Mouse (Mus musculus): Measurements from ENCODE around the gene Gm49416.

Gm49416 gene

DNA sequence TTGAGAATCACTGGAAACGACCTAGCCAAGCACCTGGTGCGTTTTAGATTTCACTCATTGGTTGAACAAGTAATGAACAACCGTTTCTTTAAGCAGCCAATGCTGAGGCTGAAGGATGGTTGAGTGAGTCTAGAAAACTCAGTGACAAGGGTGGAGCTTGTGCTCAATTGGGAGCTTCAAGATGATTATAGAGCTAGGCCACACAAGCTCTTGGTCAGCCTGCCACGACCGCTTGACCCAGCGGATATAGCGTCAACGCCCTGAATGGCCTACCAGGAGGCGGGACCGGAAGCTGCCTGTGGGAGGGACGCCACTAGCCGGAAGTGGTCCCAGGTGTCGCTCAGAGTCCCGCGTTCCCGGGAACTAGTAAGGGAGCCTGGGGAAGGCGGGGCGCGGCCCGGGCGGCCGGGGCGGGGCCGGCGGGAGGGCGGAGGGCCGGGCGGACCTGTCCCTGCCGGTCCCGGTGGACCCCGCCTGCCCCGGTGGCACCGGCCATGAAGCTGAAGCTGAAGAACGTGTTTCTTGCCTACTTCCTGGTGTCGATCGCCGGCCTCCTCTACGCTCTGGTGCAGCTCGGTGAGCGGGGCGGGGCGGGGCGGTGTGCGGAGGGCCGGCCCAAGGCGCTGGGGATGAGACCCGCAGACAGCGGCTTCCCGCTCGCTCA lies 31.5 kb downstream of the Gm49416 start, which contains the start of gene B3gat3:
Gene B3gat3, plus strand, starts transcription at position 302 of the 664 bp plus-strand sequence.
- DNase-seq (ENCODE audit: extremely low spot score, low read depth, low spot score) = peak; percentile 67

DNA sequence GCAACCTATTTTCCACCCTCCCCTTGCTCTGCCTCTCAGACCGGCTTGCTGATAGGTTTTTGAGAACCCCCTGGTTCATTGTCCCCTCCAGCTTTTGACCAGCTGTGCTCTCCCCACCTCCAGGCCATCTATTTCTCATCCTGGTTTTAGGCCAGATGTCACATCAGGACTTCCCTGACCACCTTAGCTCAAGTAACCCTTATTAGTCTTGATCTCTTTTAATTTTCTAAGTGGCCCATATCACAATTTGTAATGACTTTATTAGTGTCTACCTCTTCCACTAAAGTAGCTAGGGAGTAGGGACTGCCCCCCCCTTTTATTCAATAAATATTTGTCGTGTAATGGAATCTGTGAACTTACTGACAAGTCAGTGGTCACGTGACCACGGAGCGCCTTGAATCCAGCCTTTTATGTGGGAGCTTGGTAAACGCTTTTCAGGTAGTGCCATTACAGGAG lies 32.1 kb downstream of the Gm49416 start:
- no peak for DNase-seq (ENCODE audit: extremely low spot score, low read depth, low spot score)

DNA sequence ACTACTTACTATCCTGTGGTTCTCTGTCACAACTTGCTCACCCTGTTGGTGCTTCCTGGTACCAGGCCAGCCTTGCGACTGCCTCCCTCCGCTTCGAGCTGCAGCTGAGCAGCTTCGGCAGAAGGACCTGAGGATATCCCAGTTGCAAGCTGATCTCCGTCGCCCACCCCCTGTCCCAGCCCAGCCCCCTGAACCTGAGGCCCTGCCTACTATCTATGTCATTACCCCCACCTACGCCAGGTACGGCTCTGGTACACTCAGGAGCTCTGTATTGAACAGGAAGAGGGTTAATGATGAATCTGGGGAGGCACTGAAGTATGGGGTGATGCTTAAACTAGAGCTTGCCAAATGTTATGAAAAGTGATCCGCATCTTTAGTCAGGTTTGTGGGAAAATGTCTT lies 33.0 kb downstream of the Gm49416 start:
- no peak for DNase-seq (ENCODE audit: extremely low spot score, low read depth, low spot score)

DNA sequence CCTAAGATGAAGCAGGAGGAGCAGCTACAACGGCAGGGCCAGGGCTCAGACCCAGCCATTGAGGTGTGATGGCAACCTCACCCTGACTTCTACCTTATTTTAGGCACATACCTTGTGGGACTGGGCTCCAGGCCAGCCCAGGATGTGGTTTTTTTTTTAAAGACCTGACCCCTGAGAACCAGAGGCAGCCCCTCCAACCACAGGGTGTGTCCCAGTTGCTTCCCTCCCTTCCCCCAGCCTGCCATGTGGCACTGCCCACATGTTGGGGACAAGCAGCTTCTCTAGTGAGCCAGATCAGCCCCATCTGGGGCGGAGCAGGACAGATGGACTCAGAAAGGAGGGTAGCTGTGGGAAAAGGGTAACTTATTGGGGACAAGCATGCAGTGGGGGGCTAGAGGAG lies 38.0 kb downstream of the Gm49416 start:
- DNase-seq (ENCODE audit: extremely low spot score, low read depth, low spot score) = no peak

DNA sequence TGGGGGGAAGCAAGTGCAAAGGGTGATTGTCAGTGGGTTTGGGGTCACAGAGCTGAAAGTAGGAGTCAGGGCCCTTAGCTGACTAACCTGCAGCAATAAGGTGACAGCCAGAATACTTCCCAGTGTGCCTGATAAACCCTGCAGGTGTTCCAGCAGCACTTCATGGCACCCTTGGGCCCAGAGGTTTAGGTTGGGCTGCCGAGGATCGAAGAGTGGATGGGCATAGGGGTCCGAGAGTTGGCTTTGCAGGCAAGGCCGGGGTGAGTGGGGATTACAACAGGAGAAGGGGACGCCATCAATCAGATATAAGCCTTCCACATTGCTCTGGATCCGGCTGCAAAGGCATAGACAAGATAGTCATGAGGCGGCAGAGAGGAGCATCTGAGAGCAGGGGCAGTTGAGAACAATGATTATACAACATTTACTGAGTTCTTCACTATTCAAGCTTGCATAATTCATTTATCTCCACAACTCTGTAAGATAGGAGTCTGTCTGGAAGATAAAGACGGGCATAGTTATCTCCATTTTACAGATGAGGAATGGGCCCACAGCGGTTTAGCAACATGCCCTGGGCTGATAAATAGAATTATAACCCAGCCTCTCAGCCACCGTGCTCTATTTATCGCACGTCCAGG lies 39.3 kb downstream of the Gm49416 start:
- no peak for DNase-seq (ENCODE audit: extremely low spot score, low read depth, low spot score)

DNA sequence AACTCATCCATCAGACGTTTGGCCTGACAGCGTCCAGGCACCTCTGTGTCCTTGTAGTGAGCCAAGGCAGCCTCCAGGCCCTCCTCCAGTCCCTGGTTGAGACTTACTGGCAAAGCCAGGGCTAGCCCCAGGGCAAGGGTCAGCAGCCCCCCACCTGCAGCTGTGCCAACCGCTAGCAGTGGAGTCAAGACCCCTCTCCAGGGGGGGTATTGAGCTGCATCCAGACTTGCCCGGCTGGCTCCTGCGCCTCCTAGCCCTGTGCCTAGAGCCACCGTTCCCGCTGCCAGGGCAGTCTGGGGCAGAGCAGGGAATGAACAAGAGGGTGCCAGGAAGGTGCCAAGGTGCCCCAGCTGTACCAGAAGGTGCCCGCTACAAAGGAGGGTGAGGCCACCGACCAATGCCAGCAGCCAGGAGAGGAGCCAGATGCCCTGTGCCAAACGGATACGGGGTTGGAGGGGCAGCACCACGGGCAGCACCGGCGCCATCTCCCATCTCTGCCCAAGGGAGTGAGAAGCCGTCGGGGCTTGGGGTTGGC lies 40.0 kb downstream of the Gm49416 start:
- DNase-seq (ENCODE audit: extremely low spot score, low read depth, low spot score) = no peak

DNA sequence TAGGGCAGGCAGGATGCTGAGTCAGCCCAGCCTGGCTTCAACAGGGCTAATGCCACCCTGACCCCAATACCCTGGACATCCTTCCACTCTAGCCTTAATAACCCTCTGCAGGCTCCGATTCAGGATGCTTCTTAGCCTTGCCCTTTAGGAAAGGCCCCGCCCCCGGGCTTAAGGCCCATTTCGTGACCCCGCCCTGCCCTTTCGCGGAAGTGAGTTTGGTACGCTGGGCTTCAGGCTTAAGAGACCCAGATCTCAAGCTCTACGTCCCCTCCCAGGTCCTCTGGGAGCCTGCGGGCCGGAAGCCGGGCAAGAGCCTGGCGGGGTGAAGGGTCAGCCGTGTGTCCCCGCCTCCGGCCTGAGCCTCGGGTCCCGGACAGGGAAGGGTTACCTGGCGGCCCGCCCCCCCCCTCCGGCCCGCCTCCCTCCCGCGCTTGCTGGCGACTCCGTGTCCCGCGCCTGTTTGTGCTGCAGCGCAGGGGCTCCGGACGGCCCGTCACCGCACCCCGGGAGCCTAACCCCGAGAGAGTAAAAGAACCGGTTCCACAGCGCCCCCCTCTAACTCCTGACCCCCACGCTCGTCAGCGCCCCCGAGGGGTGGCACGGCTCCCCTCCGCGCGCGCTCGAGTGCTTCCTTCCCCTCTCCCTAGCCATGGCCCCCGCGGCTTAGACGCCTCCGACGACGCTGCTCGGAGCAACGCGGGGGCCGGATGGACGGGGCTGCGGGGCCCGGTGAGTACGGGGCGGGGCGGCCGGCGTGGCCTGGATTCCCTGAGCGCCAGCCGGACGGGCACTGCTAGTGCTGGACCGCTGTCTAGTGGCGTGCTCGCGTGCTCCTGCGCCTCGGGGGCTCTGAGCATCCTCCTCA lies 40.7 kb downstream of the Gm49416 start, which contains the start of the genes Rom1 and Eml3:
Gene Rom1, minus strand, starts transcription at position 133 of the 865 bp plus-strand sequence.
Gene Eml3, plus strand, starts transcription at position 329 of the 865 bp plus-strand sequence.
- DNase-seq (ENCODE audit: extremely low spot score, low read depth, low spot score) = no peak

DNA sequence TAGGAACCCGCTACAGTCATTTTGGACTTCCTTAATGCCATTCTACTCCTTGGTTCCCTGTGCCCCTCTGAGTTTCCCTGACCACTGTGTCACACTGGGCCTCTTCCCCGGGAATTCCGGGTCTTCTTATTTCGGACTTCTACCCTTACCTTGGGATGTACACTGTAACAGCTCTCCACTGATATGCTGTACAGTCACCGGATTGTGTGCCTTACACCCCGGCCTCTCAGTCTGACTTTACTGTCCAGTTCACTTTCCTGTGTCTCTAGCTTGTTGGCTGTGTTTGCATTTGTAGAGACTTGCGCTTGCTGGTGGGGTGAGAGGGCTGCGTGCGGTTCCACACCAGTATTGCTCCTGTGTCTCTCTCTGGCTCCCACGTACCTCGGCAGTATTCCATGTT lies 41.4 kb downstream of the Gm49416 start:
- DNase-seq (ENCODE audit: extremely low spot score, low read depth, low spot score) = no peak

DNA sequence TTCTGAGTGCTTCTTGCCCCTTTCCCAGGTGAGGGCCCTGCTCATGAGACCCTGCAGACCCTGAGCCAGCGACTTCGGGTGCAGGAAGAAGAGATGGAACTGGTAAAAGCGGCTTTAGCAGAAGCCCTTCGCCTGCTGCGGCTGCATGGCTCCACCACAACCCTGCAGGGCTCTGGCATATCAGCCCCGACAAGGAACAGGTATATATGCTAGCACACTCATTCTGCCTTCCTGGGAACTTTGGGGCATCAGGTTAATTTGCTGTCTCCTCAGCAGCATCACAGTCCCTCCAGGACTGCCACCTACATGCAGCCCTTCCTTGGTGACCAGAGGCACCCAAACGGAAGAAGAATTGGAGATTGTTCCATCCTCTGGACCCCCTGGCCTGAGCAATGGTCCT lies 42.0 kb downstream of the Gm49416 start:
- DNase-seq (ENCODE audit: extremely low spot score, low read depth, low spot score) = no peak

DNA sequence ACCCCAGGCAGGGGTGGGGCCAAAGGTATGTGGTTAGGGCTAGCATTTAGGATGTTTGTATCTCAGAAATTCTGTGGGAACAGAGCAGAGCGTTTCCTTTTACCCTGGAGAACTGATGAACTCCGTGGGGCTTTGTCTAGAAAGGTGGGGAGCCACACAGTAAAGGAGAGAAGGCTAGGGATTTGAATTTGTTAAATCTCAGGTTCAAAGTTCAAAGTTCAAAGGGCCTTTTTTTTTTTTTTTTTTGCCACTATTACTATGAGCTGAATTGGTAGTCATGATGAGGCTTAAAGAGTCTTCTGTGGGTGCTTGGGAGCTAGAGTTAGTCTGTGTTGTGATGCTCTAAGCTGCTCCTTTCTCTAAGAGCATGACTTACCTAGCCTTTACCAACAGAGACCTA lies 48.0 kb downstream of the Gm49416 start:
- no peak for DNase-seq (ENCODE audit: extremely low spot score, low read depth, low spot score)

DNA sequence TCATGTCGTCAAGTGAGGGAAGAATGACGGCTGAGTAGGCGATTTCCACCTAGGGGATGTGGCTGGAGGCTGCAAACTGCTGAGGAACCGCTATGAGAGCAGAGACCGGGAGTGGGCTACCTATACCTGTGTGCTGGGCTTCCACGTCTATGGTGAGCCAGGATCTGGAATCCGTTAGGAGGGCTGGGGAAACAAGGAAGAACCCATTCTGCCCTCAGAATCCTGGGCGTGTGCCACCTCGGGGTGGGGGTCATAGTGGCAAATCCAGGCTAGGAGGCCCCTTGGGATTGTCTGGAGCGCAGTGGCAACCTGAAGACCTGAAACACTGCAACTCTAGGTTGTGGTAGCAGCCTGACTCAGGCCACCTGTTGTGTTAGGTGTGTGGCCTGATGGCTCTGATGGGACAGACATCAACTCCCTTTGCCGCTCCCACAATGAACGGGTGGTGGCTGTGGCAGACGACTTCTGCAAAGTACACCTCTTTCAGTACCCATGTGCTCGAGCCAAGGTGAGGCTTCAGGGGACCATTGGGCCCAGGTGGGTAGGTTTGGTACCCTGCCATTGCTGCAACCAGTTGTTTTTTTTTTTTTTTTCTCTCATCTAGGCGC lies 51.9 kb downstream of the Gm49416 start:
- no peak for DNase-seq (ENCODE audit: extremely low spot score, low read depth, low spot score)

DNA sequence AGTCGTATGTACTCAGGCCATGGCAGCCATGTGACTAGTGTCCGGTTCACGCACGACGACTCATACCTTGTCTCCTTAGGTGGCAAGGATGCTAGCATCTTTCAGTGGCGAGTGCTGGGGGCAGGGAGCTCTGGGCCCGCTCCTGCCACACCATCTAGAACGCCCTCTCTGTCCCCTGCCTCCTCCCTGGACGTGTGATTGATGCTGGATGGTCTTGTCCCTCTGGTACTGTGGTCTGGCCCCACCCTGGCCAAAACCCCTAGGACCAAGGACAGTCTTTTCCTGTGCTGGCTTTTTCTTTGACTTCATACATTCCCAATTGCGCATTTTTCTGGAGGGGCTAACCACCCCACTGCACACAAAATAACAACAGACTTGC lies 52.4 kb downstream of the Gm49416 start:
- DNase-seq (ENCODE audit: extremely low spot score, low read depth, low spot score) = no peak

DNA sequence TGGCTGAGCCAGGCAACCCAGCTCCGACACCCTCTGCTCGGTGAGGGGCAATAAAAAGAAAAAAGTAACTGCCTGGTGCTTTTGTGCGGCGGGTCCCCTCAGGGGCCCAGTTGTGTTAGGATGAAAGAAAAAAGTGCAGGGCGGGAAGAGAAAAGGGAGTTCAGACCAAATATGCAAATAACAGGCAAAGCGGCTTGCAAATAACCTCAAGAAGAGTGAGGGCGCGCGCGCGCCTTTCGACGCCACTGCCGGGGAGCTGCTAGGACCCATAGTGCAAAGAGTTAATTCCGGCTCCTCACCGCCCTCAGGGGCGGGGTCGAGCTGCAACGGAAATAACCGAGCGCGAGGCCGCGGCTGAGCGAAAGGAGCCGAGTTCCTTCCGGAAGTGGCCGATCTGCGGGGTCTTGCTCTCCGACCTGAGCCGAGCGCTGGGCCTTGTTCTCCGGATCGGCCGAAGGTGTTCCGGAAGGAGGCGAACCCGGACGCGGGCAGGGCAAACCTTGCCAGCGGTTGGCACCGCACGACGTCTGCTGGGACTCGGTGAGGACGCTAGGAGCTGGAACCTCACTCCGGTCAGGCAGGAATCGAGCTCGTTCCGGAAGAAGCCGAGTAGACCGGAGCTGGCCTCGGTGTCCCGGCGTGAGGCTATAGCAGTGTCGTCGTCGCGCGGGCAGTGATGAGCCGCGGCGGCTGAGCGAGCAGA lies 52.9 kb downstream of the Gm49416 start, which contains the start of gene Mta2:
Gene Mta2, plus strand, starts transcription at position 361 of the 703 bp plus-strand sequence.
- peak; percentile 90 for DNase-seq (ENCODE audit: extremely low spot score, low read depth, low spot score)

DNA sequence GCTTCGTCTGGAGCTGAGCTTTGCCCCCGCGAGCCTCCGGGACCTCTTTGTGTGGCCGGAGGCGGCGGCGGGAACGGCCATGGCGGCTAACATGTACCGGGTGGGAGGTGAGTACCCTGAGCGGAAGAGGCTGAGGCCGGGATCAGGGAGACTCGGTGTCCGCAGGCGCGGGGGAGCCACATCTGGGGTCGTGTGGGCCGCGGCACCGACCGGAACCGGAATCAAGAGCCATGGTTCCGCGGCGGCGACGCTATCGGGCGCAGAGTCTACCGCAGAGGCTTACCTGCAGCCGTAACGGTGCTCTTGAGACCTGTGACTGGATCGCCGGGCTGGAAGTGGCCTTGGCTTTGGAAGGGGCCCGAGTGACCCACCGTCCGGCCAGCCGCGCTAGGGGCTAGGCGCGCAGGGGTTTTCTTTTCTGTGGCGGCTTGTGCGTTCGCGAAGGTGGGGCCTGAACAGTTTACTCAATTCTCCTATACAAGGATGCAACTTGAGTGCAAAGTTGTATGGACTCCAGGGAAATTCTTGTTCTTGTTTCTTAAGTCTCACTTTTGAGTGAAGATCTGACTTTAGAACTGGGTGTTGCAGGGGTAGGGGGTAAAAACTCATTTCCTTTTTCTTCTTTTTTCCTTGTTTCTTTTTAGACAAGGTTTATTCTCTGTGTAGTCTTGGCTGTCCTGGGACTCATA lies 53.7 kb downstream of the Gm49416 start:
- DNase-seq (ENCODE audit: extremely low spot score, low read depth, low spot score) = no peak

DNA sequence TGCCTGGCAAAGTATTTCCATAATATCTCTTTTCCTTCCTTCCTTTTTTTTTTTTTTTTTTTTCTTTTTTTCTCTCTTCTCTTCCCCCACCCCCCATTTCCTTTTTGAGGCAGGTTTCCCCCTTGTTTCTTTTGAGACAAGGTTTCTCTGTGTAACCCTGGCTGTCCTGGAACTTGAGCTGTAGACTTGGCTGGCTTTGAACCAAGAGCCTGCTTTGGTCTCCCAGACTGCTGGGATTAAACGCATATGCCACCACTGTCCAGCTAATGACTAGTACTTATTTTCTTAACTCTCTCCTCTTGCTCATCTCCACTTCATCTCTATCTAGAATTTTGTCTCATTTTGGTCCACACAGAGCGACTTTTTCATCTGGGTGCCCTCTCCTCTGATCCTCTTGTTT lies 54.3 kb downstream of the Gm49416 start:
- no peak for DNase-seq (ENCODE audit: extremely low spot score, low read depth, low spot score)

DNA sequence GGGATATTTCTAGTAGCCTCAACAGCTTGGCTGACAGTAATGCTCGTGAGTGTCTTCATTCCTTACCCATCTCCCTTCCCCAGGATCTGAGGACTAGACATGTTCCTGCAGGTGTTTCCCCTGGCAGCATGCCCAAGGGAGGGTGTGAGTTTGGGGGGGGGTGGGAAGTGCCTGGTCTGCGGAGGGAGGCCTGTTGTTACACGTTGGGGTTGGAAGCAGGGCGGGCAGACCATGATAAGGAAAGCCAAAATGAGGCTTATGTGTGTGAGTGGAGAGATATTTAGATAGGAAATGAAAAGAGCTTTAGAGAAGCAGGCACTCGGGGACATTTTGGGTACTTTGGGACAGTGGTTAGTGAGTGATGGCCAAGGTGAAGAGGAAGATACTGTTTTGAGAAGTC lies 55.3 kb downstream of the Gm49416 start:
- DNase-seq (ENCODE audit: extremely low spot score, low read depth, low spot score) = no peak

DNA sequence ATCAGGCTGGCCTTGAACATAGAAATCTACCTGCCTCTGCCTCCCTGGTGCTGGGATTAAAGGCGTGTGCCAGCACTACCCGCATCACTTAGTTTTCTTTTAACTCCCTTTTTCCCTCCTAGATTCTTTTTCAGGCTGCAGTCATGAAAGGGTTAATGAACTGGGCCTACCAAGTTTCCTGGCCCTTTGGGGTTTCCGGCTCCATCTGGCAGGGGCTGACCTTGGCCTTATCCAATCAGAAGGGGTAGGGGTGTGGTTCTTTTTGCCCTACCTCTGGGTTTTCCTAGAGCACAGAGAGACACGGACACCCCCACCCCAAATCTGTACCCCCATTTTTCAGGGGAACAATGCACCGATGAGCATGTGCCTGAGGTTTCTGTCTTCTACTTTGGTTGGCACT lies 56.0 kb downstream of the Gm49416 start:
- no peak for DNase-seq (ENCODE audit: extremely low spot score, low read depth, low spot score)
